Mouse (Mus musculus) fibroblast of lung, adult 2 months (primary cell): ENCODE measurements at regions not wholly inside any gene's neighbourhood (a gene's known extent, or its start where the extent isn't known, plus 50 kb on each side); places are given as distances from the start of the nearest gene placed in this dataset.

ENCODE experiments used
- DNase-seq: peaks from one replicate; pipeline ENCODE4 v3.0.0-alpha.2; 2011; ENCODE audit warnings: low read depth

DNA sequence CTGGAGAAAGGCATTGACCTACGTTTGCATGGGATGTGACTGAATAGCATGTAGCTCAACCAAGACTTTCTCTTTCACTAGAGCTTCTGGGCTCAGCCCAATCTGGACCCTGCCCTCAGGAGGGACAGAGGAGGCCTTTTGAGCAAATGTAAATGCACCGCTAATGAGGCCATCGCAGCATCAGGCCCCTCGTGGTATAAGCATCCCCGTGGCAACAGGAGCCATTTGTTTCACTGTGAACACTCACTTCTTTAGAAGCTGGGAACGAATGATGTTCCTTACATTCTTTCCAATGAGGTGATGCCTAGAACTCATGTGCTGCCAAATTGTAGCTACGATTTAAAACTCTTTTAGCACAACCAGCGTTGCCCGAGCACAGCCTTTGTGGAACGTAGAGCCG lies 279.0 kb upstream of the Gjb5 start:
- no peak for DNase-seq

GRCm38 (mm10) chr4:127635262-127635661 lies 277.3 kb upstream of the Gjb5 start:
- no peak for DNase-seq

GRCm38 (mm10) chr4:127619870-127620269 lies 261.9 kb upstream of the Gjb5 start:
- no peak for DNase-seq

- no peak for DNase-seq
These were observed 254.8 kb upstream of the Gjb5 start for GRCm38 (mm10) chr4:127612761-127613160.

- no peak for DNase-seq
These were observed 242.9 kb upstream of the Gjb5 start for GRCm38 (mm10) chr4:127600919-127601318.

GRCm38 (mm10) chr4:127598610-127599009 lies 240.6 kb upstream of the Gjb5 start:
- no peak for DNase-seq

- DNase-seq: no peak
These were observed 236.1 kb upstream of the Gjb5 start for GRCm38 (mm10) chr4:127594081-127594480.

GRCm38 (mm10) chr4:127591540-127591939 lies 233.6 kb upstream of the Gjb5 start:
- no peak for DNase-seq

GRCm38 (mm10) chr4:127586822-127587221 lies 228.8 kb upstream of the Gjb5 start:
- no peak for DNase-seq

DNA sequence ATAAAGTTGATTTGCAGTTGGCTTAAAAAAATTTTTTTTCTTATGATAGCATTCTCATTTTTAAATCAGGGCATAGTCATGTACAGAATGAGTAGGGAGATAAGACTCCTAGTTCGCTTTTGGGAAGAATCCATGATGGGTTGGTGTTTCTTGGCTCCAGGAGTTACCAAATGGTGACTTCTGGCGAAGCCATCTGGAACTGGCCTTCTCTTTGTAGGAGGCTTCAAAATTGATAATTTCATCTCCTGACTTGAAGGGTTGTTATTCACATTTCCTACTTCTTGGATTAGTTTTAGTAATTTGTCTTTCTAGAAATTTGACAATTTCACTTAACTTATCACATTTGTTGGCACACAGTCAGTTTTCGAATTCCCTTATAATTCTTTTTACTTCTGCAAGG lies 218.5 kb upstream of the Gjb5 start:
- no peak for DNase-seq

DNA sequence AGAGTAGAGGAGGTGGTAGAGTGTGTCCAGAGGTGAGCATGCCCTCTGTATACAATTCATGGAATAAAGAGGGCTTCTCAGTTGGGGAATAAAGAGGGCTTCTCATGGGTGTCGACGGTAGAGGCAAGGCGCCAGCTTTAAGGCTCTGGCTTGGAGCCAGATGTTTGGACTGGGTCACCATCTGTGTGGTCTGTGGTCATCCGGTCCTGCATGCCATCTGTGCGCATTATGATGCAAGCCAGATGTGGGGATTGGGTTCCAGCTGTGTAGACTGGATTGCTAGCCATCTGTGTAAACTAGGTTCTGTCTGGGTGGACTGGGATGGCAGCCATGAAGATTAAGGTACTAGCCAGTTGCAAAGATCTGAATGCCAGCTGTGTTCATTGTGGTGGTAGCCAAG lies 204.6 kb upstream of the Gjb5 start:
- no peak for DNase-seq

DNA sequence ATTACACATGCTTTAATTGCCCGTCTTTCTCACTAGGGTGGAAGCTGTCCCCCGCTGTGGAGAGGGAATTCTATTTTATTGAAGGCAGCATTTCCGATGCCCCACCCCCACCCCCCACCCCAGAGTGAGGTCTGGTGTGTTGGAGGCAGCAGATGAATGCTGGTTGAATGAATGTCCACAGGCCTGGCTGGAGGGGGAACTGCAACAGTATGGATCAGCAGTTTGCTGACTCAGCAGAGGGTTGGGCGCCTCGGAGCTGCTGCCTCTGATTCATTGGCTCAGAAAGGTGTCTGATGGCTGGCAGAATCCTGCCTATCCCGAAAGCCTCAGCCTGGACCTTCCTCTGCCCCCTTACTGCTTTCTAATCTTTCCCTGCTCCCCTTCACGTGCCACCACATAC lies 200.6 kb upstream of the Gjb5 start:
- DNase-seq: no peak

GRCm38 (mm10) chr4:127552456-127553225 lies 194.7 kb upstream of the Gjb5 start:
- DNase-seq: no peak

- no peak for DNase-seq
These were observed 191.6 kb upstream of the Gjb5 start for GRCm38 (mm10) chr4:127549581-127549980.

GRCm38 (mm10) chr4:127549018-127549417 lies 191.0 kb upstream of the Gjb5 start:
- no peak for DNase-seq

- DNase-seq: no peak
These were observed 187.1 kb upstream of the Gjb5 start for GRCm38 (mm10) chr4:127545106-127545505.

- DNase-seq: no peak
These were observed 185.3 kb upstream of the Gjb5 start for GRCm38 (mm10) chr4:127543276-127543675.

DNA sequence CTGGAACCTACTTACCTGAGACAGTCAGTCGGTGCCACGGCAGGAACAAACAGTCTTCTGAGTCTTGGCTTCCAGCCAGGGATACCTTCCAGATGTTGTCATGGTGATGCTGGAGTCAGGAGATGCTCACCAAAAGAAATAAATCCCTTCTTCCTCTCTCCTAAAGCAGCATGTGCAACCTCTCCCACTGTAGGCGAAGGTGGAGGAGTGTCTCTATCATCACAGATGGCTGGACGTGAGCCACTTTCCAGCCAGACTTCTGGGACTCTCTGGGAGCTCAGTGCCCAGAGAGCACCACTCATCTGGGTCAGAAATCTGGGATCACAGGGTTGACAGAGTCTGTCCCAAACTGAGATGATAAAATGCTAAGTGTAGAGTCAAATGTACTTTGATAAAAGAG lies 184.8 kb upstream of the Gjb5 start:
- DNase-seq: no peak

DNA sequence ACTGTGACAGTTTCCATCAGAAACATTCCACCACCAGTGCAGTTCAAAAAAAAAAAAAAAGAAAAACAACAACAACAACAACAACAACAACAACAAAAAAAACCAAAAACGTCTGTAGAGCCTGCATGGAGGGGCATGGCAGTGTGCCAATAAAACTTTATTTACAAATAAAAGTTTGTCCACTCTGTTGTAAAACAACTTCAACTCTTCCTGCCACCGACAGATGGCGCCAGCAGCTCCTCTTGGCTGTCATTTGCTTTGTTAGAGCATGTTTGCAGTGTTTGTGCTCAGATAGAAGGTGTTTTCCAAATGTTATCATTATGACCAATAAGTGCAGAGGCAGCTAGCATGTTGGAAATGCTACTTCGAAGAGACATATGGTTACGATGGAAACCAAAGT lies 179.0 kb upstream of the Gjb5 start:
- no peak for DNase-seq

DNA sequence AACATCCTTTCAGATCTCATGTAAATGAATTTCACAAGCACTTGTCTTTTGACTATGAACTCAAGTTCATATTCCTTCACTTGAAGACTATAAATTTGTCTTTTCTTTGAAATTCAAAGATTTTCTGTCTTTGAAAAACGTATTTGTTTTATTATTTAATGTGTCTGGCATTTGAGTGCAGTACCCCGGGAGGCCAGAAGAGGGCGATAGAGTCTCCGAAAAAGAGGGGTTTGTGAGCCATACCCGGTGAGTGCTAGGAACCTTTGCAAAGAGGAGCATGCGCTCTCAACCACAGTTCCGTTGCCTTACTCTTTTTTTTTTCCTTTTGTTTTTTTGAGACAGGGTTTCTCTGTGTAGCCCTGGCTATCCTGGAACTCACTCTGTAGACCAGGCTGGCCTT lies 177.6 kb upstream of the Gjb5 start:
- no peak for DNase-seq

- DNase-seq: no peak
These were observed 176.4 kb upstream of the Gjb5 start for GRCm38 (mm10) chr4:127534411-127534810.

DNA sequence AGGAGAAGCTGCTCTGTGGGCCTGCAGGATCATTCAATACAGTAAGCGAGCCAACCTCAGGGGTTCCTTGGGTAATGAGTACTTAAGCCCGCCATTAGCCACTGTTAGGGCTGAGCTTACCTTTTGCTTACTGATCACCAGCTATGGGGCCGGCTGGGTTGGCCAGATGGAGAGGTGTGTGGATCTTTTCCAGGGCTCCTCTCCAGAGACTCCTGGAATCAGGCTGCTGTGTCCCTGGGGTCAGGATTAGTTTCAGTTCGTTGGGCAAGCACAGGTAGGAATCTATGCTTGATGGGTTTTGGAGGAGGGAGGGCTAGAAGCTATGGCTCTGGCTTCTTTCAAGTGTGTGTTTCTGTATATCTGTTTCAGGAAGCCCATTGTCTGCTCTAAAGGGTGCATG lies 175.7 kb upstream of the Gjb5 start:
- DNase-seq: no peak

GRCm38 (mm10) chr4:127530779-127531178 lies 172.8 kb upstream of the Gjb5 start:
- no peak for DNase-seq

DNA sequence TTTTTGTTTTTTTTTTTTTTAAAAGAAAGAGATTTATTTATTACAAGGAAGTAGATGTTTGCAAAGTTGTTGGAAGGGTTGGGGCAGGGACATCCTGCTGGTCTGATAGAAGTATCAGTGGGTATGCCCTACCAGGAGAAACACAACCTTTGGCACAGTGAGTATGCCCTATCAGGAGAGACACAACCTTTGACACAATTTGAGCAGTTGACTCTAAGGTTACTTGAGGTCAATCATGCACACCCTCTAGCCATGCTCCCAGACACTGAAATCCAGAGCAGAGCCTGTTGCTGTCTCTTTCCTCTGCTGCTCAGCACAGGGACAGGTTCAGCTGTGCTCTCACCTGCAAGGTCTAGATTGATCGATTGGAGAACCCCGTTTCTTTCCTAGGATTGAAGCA lies 164.2 kb upstream of the Gjb5 start:
- no peak for DNase-seq
